In the genomic region with DNA sequence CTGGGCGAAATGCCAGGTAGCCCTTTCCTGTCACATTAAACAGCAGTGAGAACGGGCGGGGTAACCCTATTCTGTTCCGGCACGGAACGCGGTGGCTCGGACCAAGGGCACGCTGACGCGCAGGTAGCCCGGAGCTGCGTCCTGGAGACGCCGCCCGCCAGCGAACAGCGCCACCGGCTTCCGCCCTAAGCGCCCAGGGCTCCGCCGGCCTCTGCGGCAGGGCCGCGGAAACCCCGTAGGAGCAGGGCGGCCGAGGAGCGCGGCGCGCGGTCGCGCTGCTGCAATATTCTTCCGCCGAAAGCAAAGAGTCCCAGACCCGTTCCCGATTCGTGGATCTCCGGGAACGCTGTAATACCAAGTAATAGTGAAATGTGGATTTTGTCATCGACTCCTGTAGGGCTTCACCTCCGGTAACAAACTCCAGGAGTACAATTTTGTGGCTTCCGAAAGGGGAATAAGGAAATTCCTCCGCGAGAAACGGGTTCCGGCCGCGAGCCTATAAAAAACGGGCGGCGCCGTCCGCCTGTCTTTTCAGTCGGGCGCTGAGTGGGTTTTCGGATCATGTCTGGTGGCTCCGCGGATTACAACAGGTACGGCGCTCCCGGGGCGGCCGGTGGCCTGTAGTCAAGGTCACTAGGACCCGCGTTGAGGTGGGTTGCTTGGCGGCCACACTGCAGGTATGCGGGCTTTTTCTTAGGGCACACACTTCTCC, we compare ENCODE assay signal across 8 mouse cellular contexts. TPM values are rescaled to one million over a fixed set of nuclear protein-coding genes. Genes with fewer than 3 reads are reported as not detected.
DNase-seq lines count a peak whose midpoint lies in the region; ATAC-seq lines count a peak whose summit lies in the region.

A gene (plus strand): TSS at position 214 of the 712 bp plus-strand sequence.

- peak; percentile 93 for ATAC-seq in hindbrain, embryonic 13.5 days (ENCODE audit: low FRiP score)

- peaks cover 36% of the 10 kb centered on the region for H3K4me1 ChIP-seq in hindbrain, embryonic 13.5 days (replicated peaks)

- peak within 1 kb of the TSS; percentile 99 for H3K27ac ChIP-seq in hindbrain, embryonic 13.5 days

- H3K9me3 ChIP-seq in hindbrain, embryonic 13.5 days = no peaks in the 10 kb centered on the region

- under 1% methylated on average over 71 of the region's 71 CpGs for WGBS in hindbrain, embryonic 13.5 days

- H3K4me2 ChIP-seq in hindbrain, embryonic 13.5 days = peak within 1 kb of the TSS; percentile 97

- peaks cover 36% of the 10 kb centered on the region for H3K36me3 ChIP-seq in hindbrain, embryonic 13.5 days

- peaks cover 13% of the 10 kb centered on the region; the same call in 1 of the 2 replicates for H3K27me3 ChIP-seq in hindbrain, embryonic 13.5 days

- H3K9ac ChIP-seq in hindbrain, embryonic 13.5 days = peak within 1 kb of the TSS; percentile 100

- peak within 1 kb of the TSS; percentile 99 for H3K4me3 ChIP-seq in hindbrain, embryonic 13.5 days

- DNase-seq in NIH3T3 (ENCODE audit: low read depth) = peak; percentile 96
- peak; percentile 96 to 97 for DNase-seq in cerebellum, postnatal 10 days
- peak; percentile 86 for DNase-seq in frontal cortex, postnatal 14 days (ENCODE audit: low spot score in 2 of 2)
- peak; percentile 89 to 92 for DNase-seq in layer of hippocampus, postnatal 25 days (ENCODE audit: extremely low spot score in 1 of 2, low spot score in 1 of 2)
- DNase-seq in lung, postnatal 25 days (ENCODE audit: low spot score) = peak; percentile 91
- DNase-seq in retina, embryonic 14.5 days (ENCODE audit: low spot score) = peak; percentile 95
- peak; percentile 96 for DNase-seq in thymus, postnatal 4 days

RNA-seq across cellular contexts. Expression of the gene that starts here (rescaled TPM):
- polyA plus RNA-seq in hindbrain, embryonic 13.5 days (2015; fragmentation: Nextera tagmentation; extraction: Ambion mirVana) = 315 and 322 TPM in 2 replicates
- total RNA-seq in layer of hippocampus, postnatal 25 days (2021) = 100 to 1,000 TPM; 898 to 914 TPM

Comparison
In these comparisons a context has a peak if more than half of its experiments do, and no peak if none do; other contexts are left out.
1. Peak in every context shown above with its lines: DNase-seq, ATAC-seq, H3K4me3 ChIP-seq and H3K27ac ChIP-seq.